29 mouse cellular contexts compared by ENCODE assay signal in the genomic region with DNA sequence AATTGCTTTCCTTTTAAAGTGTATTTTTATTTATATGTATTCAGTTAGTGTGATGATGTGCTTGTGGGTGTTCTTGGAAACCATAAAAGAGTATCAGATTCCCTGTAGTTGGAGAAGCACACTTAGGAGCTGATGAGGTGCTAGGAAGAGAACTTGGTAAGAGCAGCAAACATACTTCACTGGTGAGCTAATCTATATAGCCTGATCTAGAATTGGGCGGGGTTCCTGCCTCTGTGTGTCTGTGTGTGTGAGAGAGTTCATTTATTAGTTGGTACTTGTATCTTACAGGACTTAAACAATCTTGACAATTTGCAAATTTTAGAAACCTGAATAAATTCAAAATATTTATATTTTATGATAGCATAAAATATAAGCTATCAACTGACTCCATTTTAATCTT. TPM values are rescaled to one million over a fixed set of nuclear protein-coding genes. Genes with fewer than 3 reads are reported as not detected.
A peak's percentile ranks its signal among the peaks of the same experiment; 100 is the strongest.
DNase-seq lines count a peak whose midpoint lies in the region; ATAC-seq and TF ChIP-seq lines count a peak whose summit lies in the region.
"Had no signal": no experiment of that assay in that cellular context is flagged by ENCODE, and none has a peak within 500 bp of the region (broad histone marks: within the 10 kb centered on the region; RNA-seq: fewer than 3 reads in every experiment).

No protein-coding gene starts in this region.

- peak; percentile 38; the same call in 1 of the 2 replicates for ATAC-seq in lung, postnatal 0 days
- peak; percentile 58; the same call in 1 of the 2 replicates for ATAC-seq in liver, embryonic 16.5 days (ENCODE audit: low read depth)
- ATAC-seq: forebrain, embryonic 14.5 days; midbrain, embryonic 16.5 days; Patski had no signal

- no peak overlapping the region for H3K4me2 ChIP-seq in lung, postnatal 0 days (replicated peaks; ENCODE audit: low read depth, low read length)
- no peak overlapping the region for H3K4me2 ChIP-seq in liver, embryonic 16.5 days (ENCODE audit: low read depth, low read length)
- H3K4me2 ChIP-seq: embryonic facial prominence, embryonic 15.5 days; heart, embryonic 12.5 days; hindbrain, embryonic 14.5 days; midbrain, embryonic 11.5 days had no signal

- no peaks in the 10 kb centered on the region for H3K9me3 ChIP-seq in lung, postnatal 0 days (ENCODE audit: low read length)
- H3K9me3 ChIP-seq in liver, embryonic 16.5 days (replicated peaks; ENCODE audit: control insufficient read depth, low read length), result no peaks in the 10 kb centered on the region
- H3K9me3 ChIP-seq: embryonic facial prominence, embryonic 10.5 days; embryonic facial prominence, embryonic 15.5 days; G1E; heart, embryonic 12.5 days had no signal

- no peaks in the 10 kb centered on the region for H3K36me3 ChIP-seq in lung, postnatal 0 days (ENCODE audit: insufficient read depth, low read length)
- peaks cover 7% of the 10 kb centered on the region for H3K36me3 ChIP-seq in liver, embryonic 16.5 days (ENCODE audit: control insufficient read depth, insufficient read depth)

- TF ChIP-seq EP300 in lung, postnatal 0 days (IDR thresholded peaks at IDR 0.05), result no peak

- 81% methylated on average over 1 of the region's 1 CpGs for WGBS in lung, postnatal 0 days
- WGBS in liver, embryonic 16.5 days (ENCODE audit: insufficient replicate concordance), result 36% methylated on average over 1 of the region's 1 CpGs

- no peak overlapping the region for H3K27ac ChIP-seq in lung, postnatal 0 days (ENCODE audit: low read length)
- H3K27ac ChIP-seq in liver, embryonic 16.5 days (ENCODE audit: low read length), result no peak overlapping the region
- H3K27ac ChIP-seq: embryonic facial prominence, embryonic 10.5 days; embryonic facial prominence, embryonic 15.5 days; heart, adult 2 months; hindbrain, embryonic 14.5 days had no signal

- intact Hi-C loops in left cerebral cortex, postnatal 14 days (cut with DNase I), result loop anchor here (10.0 kb wide), 1 partner anchor 289 kb away; no protein-coding TSS in a partner anchor

- no peak for TF ChIP-seq CTCF in lung, postnatal 0 days (IDR thresholded peaks at IDR 0.05)

- DNase-seq in gastrocnemius, adult 18-20 months (ENCODE audit: low spot score), result peak; percentile 17
- DNase-seq in gastrocnemius, postnatal 25 days, result no peak
- DNase-seq in lung, postnatal 0 days (ENCODE audit: low spot score), result peak; percentile 15
- no peak for DNase-seq in lung, postnatal 4 days
- no peak for DNase-seq in layer of hippocampus, adult 11-12 months (ENCODE audit: low spot score)
- DNase-seq in retina, embryonic 14.5 days (ENCODE audit: low spot score), result no peak
- DNase-seq in left cerebral cortex, postnatal 14 days (ENCODE audit: low spot score in 2 of 2), result no peak
- DNase-seq: adrenal gland, postnatal 14 days; cerebellum, adult 2 months; cerebellum, postnatal 14 days; gastrocnemius, postnatal 36 days; heart, adult 2 months; heart, postnatal 4 days; kidney, adult 18-20 months; kidney, postnatal 4 days; lung, postnatal 10 days; right cerebral cortex, postnatal 4 days; thymus, adult 2 months; thymus, postnatal 36 days had no signal

- H3K4me3 ChIP-seq in lung, postnatal 0 days (ENCODE audit: low read depth, low read length), result no peak overlapping the region
- H3K4me3 ChIP-seq in liver, embryonic 16.5 days (ENCODE audit: low read depth, low read length), result no peak overlapping the region
- H3K4me3 ChIP-seq: embryonic facial prominence, embryonic 10.5 days; embryonic facial prominence, embryonic 15.5 days; heart, adult 2 months; heart, embryonic 12.5 days had no signal

- no peak overlapping the region for H3K9ac ChIP-seq in lung, postnatal 0 days (replicated peaks; ENCODE audit: low read depth)
- no peak overlapping the region for H3K9ac ChIP-seq in liver, embryonic 16.5 days (ENCODE audit: low read depth, low read length)
- H3K9ac ChIP-seq: embryonic facial prominence, embryonic 15.5 days; heart, embryonic 12.5 days; hindbrain, embryonic 14.5 days had no signal

- no peaks in the 10 kb centered on the region for H3K27me3 ChIP-seq in lung, postnatal 0 days (replicated peaks; ENCODE audit: insufficient read depth, low read length)
- H3K27me3 ChIP-seq in liver, embryonic 16.5 days (ENCODE audit: control insufficient read depth, insufficient read depth, low read depth, low read length), result no peaks in the 10 kb centered on the region
- H3K27me3 ChIP-seq: embryonic facial prominence, embryonic 15.5 days; heart, embryonic 12.5 days; Patski had no signal

- H3K4me1 ChIP-seq in lung, postnatal 0 days (ENCODE audit: insufficient read depth, low read depth, low read length), result no peaks in the 10 kb centered on the region
- H3K4me1 ChIP-seq in liver, embryonic 16.5 days (ENCODE audit: control insufficient read depth, low read depth, low read length), result no peaks in the 10 kb centered on the region; the same call in 1 of the 2 replicates
- H3K4me1 ChIP-seq: embryonic facial prominence, embryonic 10.5 days; embryonic facial prominence, embryonic 15.5 days; heart, embryonic 12.5 days had no signal

RNA-seq across cellular contexts. Expression of gene Pum2, which starts 42.2 kb away (rescaled TPM):
- 10 to 100 TPM; 76.3 to 92.5 TPM for total RNA-seq in gastrocnemius, adult 18-20 months (2021)
- 10 to 100 TPM; 60.0 to 71.0 TPM for total RNA-seq in gastrocnemius, postnatal 25 days (2021)
- 26.9 and 31.3 TPM in 2 replicates for polyA plus RNA-seq in lung, postnatal 0 days (2015; fragmentation: Nextera tagmentation; extraction: Ambion mirVana)
- 14.0 and 14.5 TPM in 2 replicates for polyA plus RNA-seq in liver, embryonic 16.5 days (2015; fragmentation: Nextera tagmentation; extraction: Ambion mirVana)
- total RNA-seq in left cerebral cortex, postnatal 14 days (2021), result 100 to 1,000 TPM; 155 to 160 TPM

RNA-seq across cellular contexts. Expression of gene Sdc1, which starts 55.0 kb away (rescaled TPM):
- 1 to 10 TPM; 2.2 to 3.1 TPM for total RNA-seq in gastrocnemius, adult 18-20 months (2021)
- total RNA-seq in gastrocnemius, postnatal 25 days (2021), result 1 to 10 TPM; 3.6 to 5.1 TPM
- polyA plus RNA-seq in lung, postnatal 0 days (2015; fragmentation: Nextera tagmentation; extraction: Ambion mirVana), result 303 and 306 TPM in 2 replicates
- polyA plus RNA-seq in liver, embryonic 16.5 days (2015; fragmentation: Nextera tagmentation; extraction: Ambion mirVana), result 24.8 and 25.6 TPM in 2 replicates
- total RNA-seq in left cerebral cortex, postnatal 14 days (2021), result 1 to 10 TPM; 2.0 to 2.4 TPM

Comparison
In these comparisons a context has a peak if more than half of its experiments do, and no peak if none do; other contexts are left out.
1. DNase-seq: peak in gastrocnemius, adult 18-20 months (single experiment) and lung, postnatal 0 days (single experiment); none in gastrocnemius, postnatal 25 days (single experiment), lung, postnatal 4 days (0 of 2), layer of hippocampus, adult 11-12 months (single experiment), retina, embryonic 14.5 days (single experiment) and left cerebral cortex, postnatal 14 days (0 of 2).